16 mouse cellular contexts compared by ENCODE assay signal in genomic region chr7:45749401-45749800, GRCm38 (mm10). TPM values are rescaled to one million over a fixed set of nuclear protein-coding genes. Genes with fewer than 3 reads are reported as not detected.
A peak's percentile ranks its signal among the peaks of the same experiment; 100 is the strongest.
DNase-seq lines count a peak whose midpoint lies in the region; ATAC-seq and TF ChIP-seq lines count a peak whose summit lies in the region.
"Had no signal": no experiment of that assay in that cellular context is flagged by ENCODE, and none has a peak within 500 bp of the region (broad histone marks: within the 10 kb centered on the region; RNA-seq: fewer than 3 reads in every experiment).

No protein-coding gene starts in this region.

- in situ Hi-C loops in ES-E14 (cut with MboI; ENCODE audit: low sequenced_read_pairs in 2 of 2, unreplicated experiment in 2 of 2) = loop anchor here (10.0 to 25.0 kb wide), 2 partner anchors 175 to 188 kb away; partner anchors contain the start of genes Ccdc114 (in 1 of the 2) and Emp3 (in 1 of the 2)

- ATAC-seq in forebrain, embryonic 12.5 days (ENCODE audit: low FRiP score) = no peak
- no peak for ATAC-seq in forebrain, postnatal 0 days
- ATAC-seq in megakaryocyte, adult 5-6 weeks (ENCODE audit: poor library complexity, severe bottlenecking) = no peak
- peak; percentile 39 for ATAC-seq in intestine, embryonic 16.5 days

- H3K9ac ChIP-seq in forebrain, embryonic 12.5 days = no peak overlapping the region
- H3K9ac ChIP-seq in forebrain, postnatal 0 days = no peak overlapping the region
- H3K9ac ChIP-seq in ES-E14 (ENCODE audit: insufficient read depth, low read depth, low read length, poor library complexity, severe bottlenecking) = peak overlapping the region; percentile 17
- H3K9ac ChIP-seq in intestine, embryonic 16.5 days (ENCODE audit: low read depth, low read length) = no peak overlapping the region

- 0 out of 2 replicates have a peak, but pooled peaks cover 3% of the 10 kb centered on the region for H3K27me3 ChIP-seq in forebrain, embryonic 12.5 days
- H3K27me3 ChIP-seq in forebrain, postnatal 0 days (ENCODE audit: insufficient read depth, low read length) = no peaks in the 10 kb centered on the region
- H3K27me3 ChIP-seq in megakaryocyte, embryonic 14.5 days (replicated peaks) = peaks cover 37% of the 10 kb centered on the region
- no peaks in the 10 kb centered on the region for H3K27me3 ChIP-seq in intestine, embryonic 16.5 days (replicated peaks; ENCODE audit: control insufficient read depth, insufficient read depth, low read length)

- no peak overlapping the region for H3K27ac ChIP-seq in forebrain, embryonic 12.5 days
- H3K27ac ChIP-seq in forebrain, postnatal 0 days (ENCODE audit: low read depth, low read length) = no peak overlapping the region
- H3K27ac ChIP-seq in ES-E14 (ENCODE audit: insufficient read depth, low read depth, low read length, poor library complexity, severe bottlenecking) = peak overlapping the region; percentile 4; the same call in 1 of the 2 replicates
- H3K27ac ChIP-seq in intestine, embryonic 16.5 days (ENCODE audit: low read length) = no peak overlapping the region

- no peak overlapping the region for H3K4me3 ChIP-seq in forebrain, embryonic 12.5 days (replicated peaks)
- no peak overlapping the region for H3K4me3 ChIP-seq in forebrain, postnatal 0 days (ENCODE audit: low read depth, low read length)
- peak overlapping the region; percentile 79 for H3K4me3 ChIP-seq in megakaryocyte, embryonic 14.5 days (replicated peaks)
- peak overlapping the region in 1 of 2 experiments; percentile 53; a peak in 2 of 4 replicates for H3K4me3 ChIP-seq in ES-E14 (ENCODE audit: insufficient read depth in 1 of 2, low read depth in 1 of 2, low read length in 2 of 2, poor library complexity in 1 of 2, severe bottlenecking in 1 of 2)
- H3K4me3 ChIP-seq in intestine, embryonic 16.5 days (ENCODE audit: low read length) = no peak overlapping the region

- no peak for TF ChIP-seq CTCF in forebrain, postnatal 0 days (IDR thresholded peaks at IDR 0.05; ENCODE audit: low read depth)

- WGBS in forebrain, embryonic 12.5 days = 51% methylated on average over 10 of the region's 10 CpGs
- 41% methylated on average over 10 of the region's 10 CpGs for WGBS in forebrain, postnatal 0 days
- WGBS in intestine, embryonic 16.5 days = 37% methylated on average over 10 of the region's 10 CpGs

- no peak for DNase-seq in forebrain, postnatal 0 days
- no peak for DNase-seq in ES-E14 (ENCODE audit: low read depth, low spot score)
- DNase-seq in embryo, embryonic 11 days = no peak
- DNase-seq in cerebellum, adult 11 months = no peak
- DNase-seq: layer of hippocampus, adult 9-11 months; right cerebral cortex, postnatal 4 days; thymus, postnatal 25 days had no signal

- no peaks in the 10 kb centered on the region; the same call in 1 of the 2 replicates for H3K4me1 ChIP-seq in forebrain, embryonic 12.5 days
- H3K4me1 ChIP-seq in forebrain, postnatal 0 days (ENCODE audit: insufficient read depth) = no peaks in the 10 kb centered on the region
- peaks cover 33% of the 10 kb centered on the region for H3K4me1 ChIP-seq in megakaryocyte, embryonic 14.5 days
- peaks cover 2 to 16% of the 10 kb centered on the region in 2 experiments; a peak in 2 of 4 replicates for H3K4me1 ChIP-seq in ES-E14 (ENCODE audit: control insufficient read depth in 2 of 2, insufficient read depth in 2 of 2, low read length in 2 of 2, poor library complexity in 1 of 2)
- peaks cover 12% of the 10 kb centered on the region for H3K4me1 ChIP-seq in intestine, embryonic 16.5 days (ENCODE audit: control insufficient read depth, insufficient read depth, low read length)

- H3K9me3 ChIP-seq in forebrain, embryonic 12.5 days = 0 out of 2 replicates have a peak, but pooled peaks cover 3% of the 10 kb centered on the region
- H3K9me3 ChIP-seq in forebrain, postnatal 0 days (ENCODE audit: low read length) = no peaks in the 10 kb centered on the region
- peaks cover 15% of the 10 kb centered on the region for H3K9me3 ChIP-seq in megakaryocyte, embryonic 14.5 days
- no peaks in the 10 kb centered on the region for H3K9me3 ChIP-seq in ES-E14 (ENCODE audit: control insufficient read depth, insufficient read depth, low read depth, low read length)
- H3K9me3 ChIP-seq in intestine, embryonic 16.5 days (ENCODE audit: control insufficient read depth, low read length) = no peaks in the 10 kb centered on the region; the same call in 1 of the 2 replicates

- no peaks in the 10 kb centered on the region for H3K36me3 ChIP-seq in forebrain, embryonic 12.5 days (replicated peaks)
- no peaks in the 10 kb centered on the region for H3K36me3 ChIP-seq in forebrain, postnatal 0 days (ENCODE audit: insufficient read depth)
- H3K36me3 ChIP-seq in megakaryocyte, embryonic 14.5 days (replicated peaks; ENCODE audit: low read length) = no peaks in the 10 kb centered on the region
- H3K36me3 ChIP-seq in ES-E14 (ENCODE audit: control insufficient read depth, insufficient read depth, low read length, poor library complexity, severe bottlenecking) = no peaks in the 10 kb centered on the region
- H3K36me3 ChIP-seq in intestine, embryonic 16.5 days (ENCODE audit: control insufficient read depth, insufficient read depth, low read length) = no peaks in the 10 kb centered on the region

- H3K4me2 ChIP-seq in forebrain, embryonic 12.5 days = 0 out of 2 replicates have a peak overlapping the region, but pooled peaks have one; percentile 13
- H3K4me2 ChIP-seq in forebrain, postnatal 0 days (ENCODE audit: low read depth) = no peak overlapping the region
- H3K4me2 ChIP-seq in intestine, embryonic 16.5 days (ENCODE audit: low read depth, low read length) = no peak overlapping the region

TF ChIP-seq in ES-E14, 5 proteins besides CTCF, POLR2A, EP300 and RAD21:
- TF ChIP-seq CHD2 (IDR thresholded peaks at IDR 0.05; ENCODE audit: low read depth, low read length) (no peak), HCFC1 (IDR thresholded peaks at IDR 0.05; ENCODE audit: borderline replicate concordance, insufficient read depth, low read length) (no peak), ZC3H11A (IDR thresholded peaks at IDR 0.05; ENCODE audit: borderline replicate concordance, low read depth, low read length) (no peak), ZNF384 (IDR thresholded peaks at IDR 0.05; ENCODE audit: low read depth, low read length) (no peak), MAFK (IDR thresholded peaks at IDR 0.05; ENCODE audit: insufficient read depth, low read depth, low read length) (no peak)

RNA-seq across cellular contexts. Expression of gene Spaca4, which starts 23.8 kb away (rescaled TPM):
- polyA plus RNA-seq in forebrain, embryonic 12.5 days (2016; fragmentation: Nextera tagmentation; extraction: Ambion mirVana) = not detected in 2 replicates
- total RNA-seq in forebrain, postnatal 0 days (2014; rRNA removed) = not detected in 2 replicates
- not detected in 2 replicates for polyA plus RNA-seq in forebrain, postnatal 0 days (2015; fragmentation: Nextera tagmentation; extraction: Ambion mirVana)
- not detected in 2 replicates for polyA plus RNA-seq in megakaryocyte, embryonic 14.5 days (2012; ENCODE audit: insufficient read depth, low replicate concordance)
- total RNA-seq in megakaryocyte, adult 5-6 weeks (2015) = not detected in 2 replicates
- not detected in 2 replicates for total RNA-seq in megakaryocyte, adult 5-6 weeks (2017)
- 0.76 and 1.7 TPM in 2 replicates for total RNA-seq in ES-E14 (2012; rRNA removed)
- 0.86 and 1.0 TPM in 2 replicates for polyA plus RNA-seq in intestine, embryonic 16.5 days (2015; fragmentation: Nextera tagmentation; extraction: Ambion mirVana)
- total RNA-seq: left cerebral cortex, postnatal 36 days; megakaryocyte progenitor cell, adult 5-6 weeks had no signal
- polyA plus RNA-seq: heart, embryonic 16.5 days; liver, embryonic 16.5 days; stomach, embryonic 14.5 days had no signal

RNA-seq across cellular contexts. Expression of gene Fam83e, which starts 28.4 kb away (rescaled TPM):
- polyA plus RNA-seq in forebrain, embryonic 12.5 days (2016; fragmentation: Nextera tagmentation; extraction: Ambion mirVana) = 1.1 and 1.5 TPM in 2 replicates
- 0.31 and 0.33 TPM in 2 replicates for total RNA-seq in forebrain, postnatal 0 days (2014; rRNA removed)
- 0.09 TPM in 1 of 2 replicates, not detected in the other for polyA plus RNA-seq in forebrain, postnatal 0 days (2015; fragmentation: Nextera tagmentation; extraction: Ambion mirVana)
- not detected in 2 replicates for polyA plus RNA-seq in megakaryocyte, embryonic 14.5 days (2012; ENCODE audit: insufficient read depth, low replicate concordance)
- total RNA-seq in megakaryocyte, adult 5-6 weeks (2015) = 0.18 and 0.29 TPM in 2 replicates
- 0.12 and 0.22 TPM in 2 replicates for total RNA-seq in megakaryocyte, adult 5-6 weeks (2017)
- total RNA-seq in ES-E14 (2012; rRNA removed) = 6.1 and 6.6 TPM in 2 replicates
- polyA plus RNA-seq in intestine, embryonic 16.5 days (2015; fragmentation: Nextera tagmentation; extraction: Ambion mirVana) = 30.9 and 34.2 TPM in 2 replicates
- total RNA-seq: left cerebral cortex, postnatal 36 days had no signal

RNA-seq across cellular contexts. Expression of gene Sphk2, which starts 31.6 kb away (rescaled TPM):
- polyA plus RNA-seq in forebrain, embryonic 12.5 days (2016; fragmentation: Nextera tagmentation; extraction: Ambion mirVana) = 26.5 and 30.1 TPM in 2 replicates
- 19.6 and 21.5 TPM in 2 replicates for total RNA-seq in forebrain, postnatal 0 days (2014; rRNA removed)
- polyA plus RNA-seq in forebrain, postnatal 0 days (2015; fragmentation: Nextera tagmentation; extraction: Ambion mirVana) = 16.5 and 18.7 TPM in 2 replicates
- 242 and 413 TPM in 2 replicates for polyA plus RNA-seq in megakaryocyte, embryonic 14.5 days (2012; ENCODE audit: insufficient read depth, low replicate concordance)
- 14.6 and 21.2 TPM in 2 replicates for total RNA-seq in megakaryocyte, adult 5-6 weeks (2015)
- total RNA-seq in megakaryocyte, adult 5-6 weeks (2017) = 13.7 and 15.7 TPM in 2 replicates
- total RNA-seq in ES-E14 (2012; rRNA removed) = 18.7 and 21.5 TPM in 2 replicates
- 55.6 and 59.2 TPM in 2 replicates for polyA plus RNA-seq in intestine, embryonic 16.5 days (2015; fragmentation: Nextera tagmentation; extraction: Ambion mirVana)

RNA-seq across cellular contexts. Expression of gene Lmtk3, which starts 34.1 kb away (rescaled TPM):
- polyA plus RNA-seq in forebrain, embryonic 12.5 days (2016; fragmentation: Nextera tagmentation; extraction: Ambion mirVana) = 10.2 and 10.8 TPM in 2 replicates
- 128 and 144 TPM in 2 replicates for total RNA-seq in forebrain, postnatal 0 days (2014; rRNA removed)
- polyA plus RNA-seq in forebrain, postnatal 0 days (2015; fragmentation: Nextera tagmentation; extraction: Ambion mirVana) = 8.9 and 12.5 TPM in 2 replicates
- polyA plus RNA-seq in megakaryocyte, embryonic 14.5 days (2012; ENCODE audit: insufficient read depth, low replicate concordance) = 0.67 and 0.79 TPM in 2 replicates
- 0.09 TPM in 1 of 2 replicates, not detected in the other for total RNA-seq in megakaryocyte, adult 5-6 weeks (2015)
- total RNA-seq in megakaryocyte, adult 5-6 weeks (2017) = not detected in 2 replicates
- 7.2 and 9.5 TPM in 2 replicates for total RNA-seq in ES-E14 (2012; rRNA removed)
- polyA plus RNA-seq in intestine, embryonic 16.5 days (2015; fragmentation: Nextera tagmentation; extraction: Ambion mirVana) = 0.47 and 0.51 TPM in 2 replicates
- polyA plus RNA-seq: liver, embryonic 16.5 days had no signal

RNA-seq across cellular contexts. Expression of gene Rpl18, which starts 34.1 kb away (rescaled TPM):
- polyA plus RNA-seq in forebrain, embryonic 12.5 days (2016; fragmentation: Nextera tagmentation; extraction: Ambion mirVana) = 707 and 745 TPM in 2 replicates
- 891 and 1,057 TPM in 2 replicates for total RNA-seq in forebrain, postnatal 0 days (2014; rRNA removed)
- polyA plus RNA-seq in forebrain, postnatal 0 days (2015; fragmentation: Nextera tagmentation; extraction: Ambion mirVana) = 517 and 655 TPM in 2 replicates
- polyA plus RNA-seq in megakaryocyte, embryonic 14.5 days (2012; ENCODE audit: insufficient read depth, low replicate concordance) = 10,199 and 14,647 TPM in 2 replicates
- 1,249 and 1,272 TPM in 2 replicates for total RNA-seq in megakaryocyte, adult 5-6 weeks (2015)
- 1,058 and 1,261 TPM in 2 replicates for total RNA-seq in megakaryocyte, adult 5-6 weeks (2017)
- total RNA-seq in ES-E14 (2012; rRNA removed) = 3,487 and 5,312 TPM in 2 replicates
- polyA plus RNA-seq in intestine, embryonic 16.5 days (2015; fragmentation: Nextera tagmentation; extraction: Ambion mirVana) = 1,070 and 1,157 TPM in 2 replicates

Comparison
In these comparisons a context has a peak if more than half of its experiments do, and no peak if none do; other contexts are left out.
1. RNA of gene Fam83e, which starts 28.4 kb away (polyA plus RNA-seq): 30.9 to 34.2 TPM in intestine, embryonic 16.5 days; 1.1 to 1.5 TPM in forebrain, embryonic 12.5 days, 0.09 TPM in forebrain, postnatal 0 days and not detected in megakaryocyte, embryonic 14.5 days; every median in the first group is over 10 times any median in the second.